Mouse (Mus musculus) heart, adult 8-10 months (tissue): ENCODE data around the gene Colq. TPM values are rescaled to one million over a fixed set of nuclear protein-coding genes. Genes with fewer than 3 reads are reported as not detected.
"Not testable (repeated sequence)": the region's sequence is repeated elsewhere in the genome, so short reads cannot be mapped to it uniquely, and the experiment has no call there.

Source experiments
- DNase-seq: peaks from one replicate; pipeline ENCODE4 v3.0.0; 2022; ENCODE audit warnings: low spot score
- total RNA-seq, 4 experiments: library from RNA; stranded (reverse); gene quantifications; 2 replicates each; pipeline ENCODE4 v1.2.4; 2022

The Colq gene
- 10 to 100 TPM in 2 of 4 experiments, 1 to 10 TPM in 2; 6.1 to 16.6 (median 11.6) TPM for total RNA-seq

DNA sequence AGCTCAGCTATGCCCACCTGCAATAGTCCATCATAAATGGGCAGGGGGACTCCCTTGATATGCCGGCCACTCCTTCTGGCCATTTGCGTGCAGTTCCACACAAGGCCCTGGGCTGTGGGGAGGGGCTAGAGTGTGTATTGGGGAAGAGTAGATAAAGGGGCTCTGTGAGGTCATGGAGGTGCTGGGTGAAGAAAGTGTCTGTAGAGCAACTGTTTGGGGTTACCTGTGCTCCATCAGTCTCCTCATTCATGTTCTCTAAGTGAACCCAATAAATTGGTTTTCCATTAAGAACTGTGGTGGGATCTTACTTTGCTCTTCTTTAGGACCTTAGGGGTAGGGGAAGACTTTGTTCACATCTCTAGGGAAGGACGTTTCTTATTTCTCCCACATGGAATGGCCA lies at the start of gene Colq:
TSS of gene Colq (minus strand) at position 101 of the 400 bp plus-strand sequence.
- no peak for DNase-seq

DNA sequence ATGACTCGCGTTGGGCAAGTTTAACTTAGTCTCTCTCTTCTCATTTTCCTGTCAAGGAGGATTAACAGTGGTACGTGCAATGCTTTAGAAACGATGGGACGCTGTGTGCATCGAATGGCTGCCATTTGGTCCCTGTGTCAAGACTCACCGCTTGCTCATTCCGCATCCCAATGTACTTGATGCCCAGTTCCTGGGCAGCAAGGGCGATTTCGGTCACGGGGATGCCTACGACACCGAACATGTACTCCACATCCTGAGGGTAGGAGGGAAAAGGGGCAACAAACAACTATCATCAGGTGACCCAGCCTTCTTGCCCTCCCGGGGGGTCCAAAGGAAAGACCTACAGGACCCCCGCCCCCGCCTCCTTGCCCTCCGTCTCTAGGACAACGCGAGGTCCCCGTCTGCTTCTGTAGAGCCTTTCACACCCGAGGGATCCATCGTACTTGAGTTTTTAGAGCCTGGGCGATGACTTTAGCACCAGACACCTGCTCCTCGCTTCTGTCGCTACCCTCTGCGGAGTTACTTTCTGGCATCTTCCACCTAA lies 49.3 kb upstream of the Colq start, which contains the start of gene Gm49387:
TSS of gene Gm49387 (minus strand) at position 533 of the 544 bp plus-strand sequence.
- DNase-seq: no peak

DNA sequence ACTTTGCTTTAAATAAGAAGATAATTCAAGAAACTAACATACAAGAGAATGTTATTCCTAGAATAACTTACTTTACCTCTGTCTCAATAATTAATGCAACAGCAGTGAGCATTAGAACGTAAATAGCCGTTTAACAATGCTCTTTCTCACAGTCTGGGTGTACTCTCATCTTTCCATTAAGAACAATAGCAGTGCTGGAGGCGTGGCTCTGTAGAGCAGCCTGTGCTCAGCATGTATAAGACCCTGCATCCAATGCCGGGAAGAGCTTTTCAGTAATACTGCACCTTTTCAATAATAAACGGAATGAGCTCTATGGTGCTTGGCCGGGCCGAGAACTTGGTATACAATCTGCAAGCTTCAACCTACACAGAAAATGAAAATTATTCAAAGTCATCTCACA lies 39.5 kb upstream of the Colq start:
- DNase-seq: no peak

DNA sequence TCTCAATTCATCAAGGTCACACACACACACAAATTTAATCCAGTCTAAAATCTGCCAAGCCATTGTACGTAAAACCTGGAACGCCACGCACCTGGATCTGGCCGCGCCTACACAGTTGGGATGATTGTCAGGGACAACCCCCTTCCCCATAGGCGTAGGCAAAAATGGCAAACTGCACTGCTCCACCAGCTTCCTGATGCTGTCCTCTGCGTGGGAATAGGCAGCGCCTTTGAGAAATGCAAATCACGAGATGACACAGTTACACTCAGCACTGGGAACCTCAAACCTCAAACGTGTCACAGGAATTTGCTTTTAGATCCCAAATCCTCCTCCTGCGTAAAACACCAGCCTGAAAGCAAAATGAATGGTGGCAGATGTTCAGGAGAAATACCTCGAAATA lies 31.6 kb upstream of the Colq start:
- DNase-seq: no peak

DNA sequence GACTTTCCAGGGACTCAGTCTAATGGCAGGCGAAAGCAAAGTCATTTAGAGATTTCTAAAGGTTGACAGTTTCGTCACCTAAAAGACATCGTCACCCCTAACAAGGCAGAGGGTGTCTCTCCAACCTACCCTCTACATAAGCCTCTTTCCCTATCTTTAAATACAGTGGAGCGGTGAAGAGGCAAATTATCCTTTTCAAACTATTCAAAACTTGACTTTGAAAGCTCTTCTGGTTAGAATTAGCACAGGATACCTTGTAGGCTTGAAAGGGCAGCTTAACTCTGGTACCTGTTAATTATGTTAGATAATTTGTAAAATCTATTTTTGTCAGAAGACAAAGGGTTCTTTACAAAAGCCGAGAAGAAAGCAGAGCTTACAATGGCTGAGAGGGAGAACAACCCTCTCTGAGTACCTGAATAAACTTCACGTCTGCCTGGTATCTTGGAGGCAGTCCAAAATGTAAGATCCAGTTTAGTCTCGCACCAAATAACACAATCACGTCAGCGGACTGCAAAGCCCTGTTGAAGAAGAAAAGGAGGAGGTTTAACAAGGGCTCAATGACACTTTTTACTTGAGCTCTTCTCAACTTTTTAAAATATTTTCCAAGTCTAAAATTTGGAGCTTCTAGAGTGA lies 29.6 kb upstream of the Colq start:
- DNase-seq: no peak

DNA sequence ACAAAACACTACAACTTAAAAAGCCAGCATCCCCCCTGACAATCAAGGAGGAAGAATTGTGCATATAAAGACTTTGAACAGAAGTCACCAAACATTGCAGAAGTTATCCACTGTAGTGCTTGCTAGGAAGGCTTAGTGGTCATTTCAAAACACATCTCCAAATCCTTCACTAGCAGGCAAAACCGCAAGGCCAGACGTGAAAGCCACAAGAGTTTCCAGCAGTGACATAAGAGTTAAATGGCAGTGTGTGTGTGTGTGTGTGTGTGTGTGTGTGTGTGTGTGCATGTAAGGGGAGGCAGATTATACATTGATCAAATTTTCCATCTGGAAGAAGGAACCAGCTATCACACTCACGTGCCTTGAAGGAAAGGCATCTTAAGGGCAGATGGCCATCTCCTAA lies 26.9 kb upstream of the Colq start:
- no peak for DNase-seq

DNA sequence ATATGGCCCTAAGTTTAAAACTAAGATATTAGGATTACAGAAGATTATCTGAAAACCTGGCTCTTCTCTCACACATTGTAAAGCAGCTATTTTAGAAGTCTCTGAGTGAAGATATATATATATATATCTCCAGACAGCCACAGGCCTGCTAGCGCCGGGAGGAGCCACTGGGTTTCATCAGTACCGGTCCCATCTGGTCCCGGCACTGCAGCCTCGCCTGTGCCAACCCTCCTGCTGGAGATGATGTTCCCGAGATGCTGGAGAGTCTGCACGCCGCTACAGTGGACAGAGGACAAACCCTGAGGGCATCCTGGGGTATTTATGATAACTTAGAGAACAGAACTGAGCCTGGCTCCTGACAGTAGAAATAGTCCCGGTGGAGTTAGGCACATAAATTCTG lies 26.1 kb upstream of the Colq start:
- no peak for DNase-seq

DNA sequence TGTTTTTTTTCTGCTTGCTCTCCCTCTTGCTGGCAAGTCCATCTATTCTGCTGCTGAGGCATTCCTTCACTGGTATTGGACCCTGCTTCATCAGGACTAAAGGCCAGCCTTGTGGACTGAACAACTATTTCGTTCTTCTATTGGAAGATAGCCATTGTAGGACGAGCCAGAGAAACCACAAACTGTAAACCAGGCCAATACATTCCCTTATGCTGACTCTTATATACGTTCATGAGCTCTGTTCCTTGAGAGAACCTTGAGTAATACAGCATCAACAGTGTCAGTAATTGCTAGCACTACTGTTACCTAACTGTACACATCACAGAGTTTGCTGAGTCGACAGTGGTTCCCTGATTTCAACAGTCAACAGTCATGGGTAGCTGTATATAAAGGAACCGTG lies 22.5 kb upstream of the Colq start:
- DNase-seq: no peak

DNA sequence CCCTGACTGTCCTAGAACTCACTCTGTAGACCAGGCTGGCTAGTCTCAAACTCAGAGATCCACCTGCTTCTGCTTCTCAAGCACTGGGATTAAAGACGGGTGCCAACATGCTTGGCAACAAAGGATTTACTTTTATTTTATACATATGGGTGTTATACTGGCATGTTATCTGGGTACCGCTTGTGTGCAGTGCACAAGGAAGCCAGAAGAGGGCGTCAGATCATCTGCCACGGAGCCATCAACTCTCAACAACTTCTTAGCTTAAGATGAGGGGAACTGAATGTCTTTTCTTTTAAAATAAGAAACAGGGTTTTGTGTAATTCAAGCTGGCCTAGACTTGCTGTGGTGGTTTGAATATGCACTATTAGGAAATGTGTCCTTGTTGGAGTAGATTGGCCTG lies 20.8 kb upstream of the Colq start:
- DNase-seq: no peak

DNA sequence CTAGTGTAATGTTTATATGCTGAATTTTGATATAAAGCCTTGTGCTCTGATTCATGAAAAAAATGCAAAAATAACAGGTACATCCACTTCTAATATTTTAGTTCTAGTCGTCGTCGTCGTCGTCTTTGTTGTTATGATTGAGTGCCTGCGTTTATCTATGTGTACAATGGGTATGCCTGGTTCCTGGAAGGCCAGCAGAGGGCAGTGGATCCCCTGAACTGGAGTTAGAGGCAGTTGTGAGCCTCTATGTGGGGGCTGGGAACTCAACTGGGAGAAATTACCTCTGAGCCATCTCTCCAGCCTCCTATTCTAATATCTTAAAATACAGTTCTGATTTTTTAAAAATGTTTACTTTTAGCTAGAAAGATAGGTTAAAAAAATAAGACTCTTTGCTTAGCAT lies 14.4 kb upstream of the Colq start:
- no peak for DNase-seq

DNA sequence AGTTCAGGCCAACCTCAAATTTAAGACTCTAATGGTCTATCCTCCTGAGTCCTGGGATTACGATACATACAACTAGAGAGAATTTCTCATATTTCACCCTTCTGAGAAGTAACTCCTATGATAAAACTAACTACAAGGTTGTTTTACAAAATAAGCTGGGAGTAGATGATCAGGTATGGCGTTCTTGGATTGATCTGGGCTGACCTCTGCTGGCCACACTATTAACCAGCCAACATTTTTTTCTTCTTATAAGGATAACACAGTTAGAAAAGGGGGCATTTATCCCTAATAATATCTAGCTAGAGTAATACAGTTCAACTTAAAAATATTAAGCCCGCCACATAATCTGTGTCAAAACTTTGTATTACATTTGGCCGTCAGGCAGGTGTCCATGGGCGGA lies 13.8 kb upstream of the Colq start:
- peak; percentile 31 for DNase-seq

DNA sequence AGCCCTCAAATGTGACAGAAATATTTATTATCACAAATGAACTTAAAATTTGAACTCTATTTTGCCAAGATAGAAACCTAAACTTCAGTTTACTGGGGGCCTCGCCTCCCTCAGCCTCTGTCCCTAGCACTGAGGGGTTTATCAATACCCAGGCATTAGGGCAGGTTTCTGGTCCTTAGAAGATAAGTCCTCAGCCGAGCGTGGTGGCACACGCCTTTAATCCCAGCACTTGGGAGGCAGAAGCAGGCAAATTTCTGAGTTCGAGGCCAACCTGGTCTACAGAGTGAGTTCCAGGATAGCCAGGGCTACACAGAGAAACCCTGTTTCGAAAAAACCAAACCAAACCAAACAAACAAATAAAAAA lies 11.5 kb upstream of the Colq start:
- not testable (repeated sequence) for DNase-seq

DNA sequence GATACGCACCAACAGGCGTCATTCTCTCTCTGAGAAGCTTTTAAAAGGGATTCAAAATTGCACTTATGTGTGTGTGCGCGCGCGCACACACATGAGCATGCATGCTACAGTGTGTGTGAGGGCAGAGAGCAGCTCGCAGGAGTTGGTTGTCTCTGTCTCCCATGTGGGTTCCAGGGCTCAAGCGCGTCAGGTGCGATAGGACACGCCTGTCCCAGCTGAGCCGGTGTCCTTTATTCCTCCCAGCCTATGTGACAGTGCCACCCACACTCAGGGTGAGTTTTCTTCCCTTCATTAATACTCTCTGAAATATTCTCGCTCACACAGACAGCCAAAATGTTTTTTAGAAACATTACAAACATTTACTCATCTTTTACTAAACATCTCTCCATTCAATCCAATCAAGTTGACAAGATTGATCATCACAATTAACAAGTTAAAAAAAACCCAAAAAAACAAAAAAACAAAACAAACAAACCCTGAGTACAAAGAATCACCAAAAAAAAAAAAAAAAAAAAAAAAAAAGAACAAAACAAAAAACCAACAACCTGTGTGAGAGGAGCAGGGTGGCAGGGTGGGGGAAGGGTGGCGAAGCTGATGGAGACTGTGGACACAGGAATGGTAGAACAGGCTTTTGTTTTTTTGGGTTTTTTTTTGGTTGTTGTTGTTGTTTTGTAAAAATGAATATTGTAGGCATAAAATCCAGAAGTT lies 10.9 kb upstream of the Colq start:
- DNase-seq: no peak

DNA sequence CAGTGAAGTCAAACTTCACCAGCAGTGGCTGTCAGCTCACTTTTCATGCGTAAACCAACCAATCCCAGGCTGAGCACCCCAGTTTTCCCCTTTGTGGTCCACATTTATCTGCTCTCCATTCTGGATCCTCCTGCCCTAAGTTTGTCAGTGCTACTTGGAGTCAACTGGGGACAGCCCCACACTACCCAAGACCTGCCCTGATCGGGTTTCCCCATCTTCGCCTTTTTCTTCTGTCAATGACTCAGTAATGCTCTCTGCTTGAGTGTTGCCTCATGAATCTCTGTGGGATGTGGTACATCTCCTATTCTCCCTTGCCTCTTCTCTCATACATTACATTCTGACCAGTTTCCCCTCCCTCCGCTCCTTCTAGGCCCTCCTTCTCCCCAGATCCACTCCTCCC lies 6.3 kb upstream of the Colq start:
- DNase-seq: no peak

DNA sequence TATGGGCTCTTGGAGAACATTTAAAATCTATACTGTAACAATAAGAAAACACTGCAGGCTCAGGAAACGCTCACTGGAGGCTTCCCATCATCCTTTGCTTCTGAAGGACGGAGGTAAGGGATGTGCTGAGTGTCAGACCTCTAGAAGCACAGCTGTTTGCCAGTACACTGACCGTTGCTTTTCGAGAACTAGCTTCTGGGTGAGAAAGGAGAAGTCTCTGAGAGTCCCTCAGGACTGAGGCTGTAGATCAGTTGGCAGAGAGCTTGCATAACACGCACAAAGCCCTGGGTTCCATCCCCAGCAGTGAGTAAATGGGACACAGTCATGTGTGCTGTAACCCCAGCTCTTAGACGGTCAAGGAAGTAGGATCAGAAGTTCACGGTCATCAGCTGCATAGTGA lies 5.3 kb upstream of the Colq start:
- no peak for DNase-seq

DNA sequence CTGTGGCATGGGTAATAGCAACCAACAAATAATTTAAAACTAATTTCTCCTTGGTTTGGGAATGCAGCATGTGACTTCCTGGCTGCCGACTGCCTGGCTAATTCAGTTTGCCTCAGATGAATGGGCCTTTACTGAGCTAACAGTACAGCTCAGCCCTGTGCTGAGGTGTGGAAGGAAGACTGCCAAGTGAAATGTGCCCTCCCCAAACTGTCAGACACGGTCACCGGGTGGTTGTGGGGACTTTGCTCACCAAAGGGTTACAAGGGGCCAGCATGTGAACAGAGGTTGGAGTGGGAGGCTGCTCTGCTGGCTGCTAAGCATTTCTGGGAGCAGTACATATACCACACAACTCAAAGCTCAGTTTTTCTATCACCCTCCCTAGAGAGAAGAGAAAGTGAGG lies 3.5 kb upstream of the Colq start:
- no peak for DNase-seq

DNA sequence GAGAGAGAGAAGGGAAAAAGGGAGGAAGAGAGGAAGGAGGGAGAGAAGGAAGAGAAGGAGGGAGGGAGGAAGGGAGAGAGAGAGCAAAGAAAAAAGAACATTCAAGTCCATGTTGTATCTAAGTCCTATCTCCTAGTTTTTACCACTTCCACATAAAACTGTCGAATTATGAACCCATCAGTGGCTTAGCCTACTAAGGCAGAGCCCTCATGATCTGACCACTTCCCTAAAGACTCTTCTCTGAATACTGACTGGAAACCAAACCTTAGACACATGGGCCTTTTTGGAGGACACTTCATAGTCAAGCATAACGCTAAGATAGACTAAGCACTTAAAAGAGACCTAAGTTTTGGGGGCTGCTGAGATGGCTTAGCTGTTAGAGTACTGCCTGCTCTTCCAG lies 1.9 kb upstream of the Colq start:
- no peak for DNase-seq

DNA sequence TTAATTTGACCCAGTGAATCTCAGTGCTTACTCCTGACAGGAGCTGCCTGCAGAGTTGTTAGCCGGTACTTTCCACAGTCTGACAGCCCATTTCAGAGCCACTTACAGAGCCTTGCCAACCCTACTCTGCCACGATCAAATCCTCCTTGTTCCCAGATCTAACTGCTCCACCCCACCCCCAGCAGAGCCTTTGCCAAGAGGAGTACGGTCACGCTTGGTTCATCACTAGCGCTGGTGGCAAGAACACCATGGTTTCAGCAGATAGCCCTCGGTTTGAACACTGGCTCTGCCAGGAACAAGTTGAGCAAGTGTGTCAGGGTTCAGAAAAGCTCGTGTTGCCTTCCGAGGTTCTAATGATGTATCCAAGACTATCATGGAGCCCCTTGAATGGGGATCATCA lies 4.7 kb downstream of the Colq start:
- no peak for DNase-seq

DNA sequence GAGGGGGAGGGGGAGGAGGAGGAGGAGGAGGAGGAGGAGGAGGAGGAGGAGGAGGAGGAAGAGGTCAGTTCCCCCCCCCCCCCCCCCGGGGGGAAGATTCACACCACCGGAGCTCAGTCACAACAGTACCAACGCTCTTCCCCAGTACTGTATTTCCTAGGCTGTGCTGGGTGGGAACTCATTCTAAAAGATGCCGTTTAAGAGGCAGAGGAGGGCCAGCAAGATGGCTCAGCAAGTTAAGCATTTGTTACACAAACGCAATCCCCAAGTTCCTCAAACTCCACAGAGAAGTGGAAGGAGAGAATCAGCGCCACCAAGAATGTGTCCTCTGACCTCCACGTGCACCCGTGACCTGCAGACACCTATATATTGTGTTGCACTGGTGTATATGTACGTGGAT lies 8.1 kb downstream of the Colq start:
- no peak for DNase-seq

DNA sequence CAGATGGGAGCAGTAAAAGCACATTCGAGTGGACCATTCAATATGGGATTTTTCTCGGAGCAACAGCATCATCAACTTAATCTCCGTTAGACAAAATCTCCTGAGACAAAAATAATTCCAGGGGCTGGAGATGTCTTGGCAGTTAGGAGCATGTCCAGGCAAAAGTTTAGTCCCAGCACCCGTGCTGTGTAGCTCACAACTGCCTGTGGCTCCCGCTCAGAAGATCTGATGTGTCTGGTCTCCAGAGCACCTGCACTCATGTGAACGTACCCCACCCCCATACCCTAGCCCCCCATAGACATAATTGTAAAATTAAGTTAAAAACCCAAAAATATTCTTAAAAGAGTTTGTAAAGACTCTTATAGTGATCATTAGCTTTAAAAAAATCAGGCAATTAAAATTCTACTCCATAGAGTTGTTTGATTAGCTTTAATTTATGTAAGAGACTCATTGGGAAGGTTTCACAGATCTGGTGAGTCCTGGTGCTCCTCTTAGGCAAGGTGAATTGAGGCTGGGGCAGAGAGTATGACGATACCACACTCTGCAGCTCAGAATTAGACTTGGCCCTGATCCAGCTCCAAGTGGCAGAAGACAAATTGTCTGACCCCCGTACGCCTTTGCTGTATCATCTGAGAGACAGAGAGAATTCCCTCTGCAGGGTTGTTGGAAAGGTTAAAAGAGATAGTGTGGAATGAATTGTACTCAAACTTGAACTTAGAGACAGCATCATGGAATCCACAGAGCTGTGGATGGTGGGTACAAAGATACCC lies 13.0 kb downstream of the Colq start:
- no peak for DNase-seq

DNA sequence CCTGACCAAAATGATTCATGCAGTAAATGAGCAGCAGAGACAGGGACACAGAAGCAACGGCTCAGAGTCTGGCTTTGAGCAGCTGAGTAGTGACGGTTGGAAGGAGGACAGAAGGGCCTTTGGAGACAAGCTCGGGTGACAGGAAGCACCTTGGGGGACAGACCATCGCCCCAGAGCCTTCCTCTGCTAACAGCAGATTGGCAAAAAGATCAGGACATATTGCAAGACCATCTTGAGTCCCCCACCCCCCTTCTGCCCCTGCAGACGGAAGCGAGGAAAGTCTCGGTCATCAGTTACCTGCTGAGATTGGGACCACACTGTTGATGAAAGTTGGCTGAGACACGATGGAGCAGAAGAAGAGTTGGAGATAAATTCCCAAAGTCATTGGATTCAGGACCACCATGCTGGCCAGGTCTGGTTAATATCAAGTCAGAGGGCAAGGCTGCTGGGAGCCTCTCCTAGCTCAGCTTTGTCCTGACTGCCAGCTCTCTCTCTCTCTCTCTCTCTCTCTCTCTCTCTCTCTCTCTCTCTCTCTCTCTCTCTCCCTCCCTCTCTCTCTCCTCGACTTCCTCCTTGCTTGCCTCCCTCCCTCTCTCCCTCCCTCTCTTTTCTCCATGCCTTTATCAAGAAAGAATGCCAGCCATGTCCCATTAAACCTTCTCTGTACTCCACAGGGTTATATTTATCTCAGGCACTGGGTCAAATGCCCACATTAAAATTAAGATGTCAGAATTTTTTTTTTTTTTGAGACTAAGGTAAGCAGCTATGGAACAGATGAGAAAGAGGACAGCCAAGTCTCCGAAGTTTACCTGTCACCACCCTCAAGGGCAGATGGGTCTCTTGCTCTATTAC lies 14.1 kb downstream of the Colq start:
- DNase-seq: no peak

DNA sequence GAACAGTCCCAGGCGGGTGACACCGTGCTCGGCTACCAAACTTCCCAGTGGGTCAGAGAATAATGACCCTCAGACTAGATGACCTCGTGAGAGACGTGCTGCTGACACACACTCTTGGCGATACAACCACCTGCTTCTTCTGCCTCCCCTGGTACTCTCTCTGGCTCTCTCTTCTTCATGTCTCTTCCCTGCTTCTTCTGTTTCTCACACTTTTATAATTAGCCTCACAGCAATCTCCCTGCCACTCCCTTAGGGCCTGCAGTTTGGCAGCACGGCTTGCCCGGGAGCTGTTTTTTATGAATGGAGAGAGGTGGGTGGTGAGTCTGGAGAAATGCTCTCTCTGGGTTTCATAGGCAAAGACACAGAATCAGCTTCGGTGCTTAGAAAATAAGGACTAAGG lies 15.3 kb downstream of the Colq start:
- no peak for DNase-seq
